Mouse (Mus musculus): ENCODE measurements around the gene Purb. TPM values are rescaled to one million over a fixed set of nuclear protein-coding genes. Genes with fewer than 3 reads are reported as not detected.
"Not testable (repeated sequence)": the region's sequence is repeated elsewhere in the genome, so short reads cannot be mapped to it uniquely, and the experiment has no call there.

The Purb gene
- polyA plus RNA-seq, 1 experiment: 103 TPM

- no peak overlapping the region for H3K4me3 ChIP-seq (ENCODE audit: insufficient read depth, low read length)
- no peaks in the 10 kb centered on the region for H3K4me1 ChIP-seq (ENCODE audit: control insufficient read depth, insufficient read depth, low read length)
- TF ChIP-seq CTCF (IDR thresholded peaks at IDR 0.05; ENCODE audit: extremely low read depth, insufficient read depth, low read length) (no peak), POLR2A (IDR thresholded peaks at IDR 0.05; ENCODE audit: extremely low read depth, insufficient read depth, low read length) (no peak)
- no peak overlapping the region for H3K27ac ChIP-seq (ENCODE audit: insufficient read depth, low read length)
These were observed 19.6 kb downstream of the Purb start for GRCm38 (mm10) chr11:6456083-6456482.

GRCm38 (mm10) chr11:6448155-6448554 is 27.6 kb downstream of the Purb start:
- not testable (repeated sequence) for H3K4me1 ChIP-seq (ENCODE audit: control insufficient read depth, insufficient read depth, low read length); H3K27ac ChIP-seq (ENCODE audit: insufficient read depth, low read length); H3K4me3 ChIP-seq (ENCODE audit: insufficient read depth, low read length)

GRCm38 (mm10) chr11:6447493-6447892 is 28.2 kb downstream of the Purb start:
- TF ChIP-seq POLR2A (IDR thresholded peaks at IDR 0.05; ENCODE audit: extremely low read depth, insufficient read depth, low read length): no peak
- TF ChIP-seq CTCF (IDR thresholded peaks at IDR 0.05; ENCODE audit: extremely low read depth, insufficient read depth, low read length): no peak
- H3K27ac ChIP-seq (ENCODE audit: insufficient read depth, low read length): no peak overlapping the region
- H3K4me3 ChIP-seq (ENCODE audit: insufficient read depth, low read length): no peak overlapping the region
- no peaks in the 10 kb centered on the region; the same call in 1 of the 2 replicates for H3K4me1 ChIP-seq (ENCODE audit: control insufficient read depth, insufficient read depth, low read length)

GRCm38 (mm10) chr11:6445951-6446350 is 29.8 kb downstream of the Purb start:
- no peak overlapping the region for H3K27ac ChIP-seq (ENCODE audit: insufficient read depth, low read length)
- TF ChIP-seq CTCF (IDR thresholded peaks at IDR 0.05; ENCODE audit: extremely low read depth, insufficient read depth, low read length): no peak
- no peak for TF ChIP-seq POLR2A (IDR thresholded peaks at IDR 0.05; ENCODE audit: extremely low read depth, insufficient read depth, low read length)
- H3K4me1 ChIP-seq (ENCODE audit: control insufficient read depth, insufficient read depth, low read length): no peaks in the 10 kb centered on the region; the same call in 1 of the 2 replicates
- H3K4me3 ChIP-seq (ENCODE audit: insufficient read depth, low read length): no peak overlapping the region

GRCm38 (mm10) chr11:6445441-6445840 is 30.3 kb downstream of the Purb start:
- no peak overlapping the region for H3K4me3 ChIP-seq (ENCODE audit: insufficient read depth, low read length)
- TF ChIP-seq CTCF (IDR thresholded peaks at IDR 0.05; ENCODE audit: extremely low read depth, insufficient read depth, low read length): no peak
- TF ChIP-seq POLR2A (IDR thresholded peaks at IDR 0.05; ENCODE audit: extremely low read depth, insufficient read depth, low read length): no peak
- no peaks in the 10 kb centered on the region; the same call in 1 of the 2 replicates for H3K4me1 ChIP-seq (ENCODE audit: control insufficient read depth, insufficient read depth, low read length)
- H3K27ac ChIP-seq (ENCODE audit: insufficient read depth, low read length): no peak overlapping the region

GRCm38 (mm10) chr11:6444077-6444853 is 31.5 kb downstream of the Purb start, which contains the start of gene H2afv:
Gene H2afv (minus strand): TSS chr11:6444443.
- Histone ChIP-seq H3K27ac (ENCODE audit: insufficient read depth, low read length) (peak within 1 kb of the TSS; percentile 95), H3K4me3 (ENCODE audit: insufficient read depth, low read length) (peak within 1 kb of the TSS; percentile 60), H3K4me1 (ENCODE audit: control insufficient read depth, insufficient read depth, low read length) (no peaks in the 10 kb centered on the region; the same call in 1 of the 2 replicates)
- TF ChIP-seq CTCF (IDR thresholded peaks at IDR 0.05; ENCODE audit: extremely low read depth, insufficient read depth, low read length) (no peak), POLR2A (IDR thresholded peaks at IDR 0.05; ENCODE audit: extremely low read depth, insufficient read depth, low read length) (no peak)

GRCm38 (mm10) chr11:6443727-6444076 is 32.0 kb downstream of the Purb start:
- Histone ChIP-seq H3K4me3 (ENCODE audit: insufficient read depth, low read length) (peak overlapping the region; percentile 60), H3K4me1 (ENCODE audit: control insufficient read depth, insufficient read depth, low read length) (no peaks in the 10 kb centered on the region; the same call in 1 of the 2 replicates), H3K27ac (ENCODE audit: insufficient read depth, low read length) (peak overlapping the region; percentile 95; the same call in 1 of the 2 replicates)
- TF ChIP-seq CTCF (IDR thresholded peaks at IDR 0.05; ENCODE audit: extremely low read depth, insufficient read depth, low read length) (no peak), POLR2A (IDR thresholded peaks at IDR 0.05; ENCODE audit: extremely low read depth, insufficient read depth, low read length) (no peak)

- Histone ChIP-seq H3K4me1 (ENCODE audit: control insufficient read depth, insufficient read depth, low read length) (no peaks in the 10 kb centered on the region; the same call in 1 of the 2 replicates), H3K27ac (ENCODE audit: insufficient read depth, low read length) (no peak overlapping the region), H3K4me3 (ENCODE audit: insufficient read depth, low read length) (peak overlapping the region; percentile 60; the same call in 1 of the 2 replicates)
- TF ChIP-seq CTCF (IDR thresholded peaks at IDR 0.05; ENCODE audit: extremely low read depth, insufficient read depth, low read length) (no peak), POLR2A (IDR thresholded peaks at IDR 0.05; ENCODE audit: extremely low read depth, insufficient read depth, low read length) (no peak)
These were observed 32.6 kb downstream of the Purb start for GRCm38 (mm10) chr11:6443102-6443501.

- no peak overlapping the region for H3K4me3 ChIP-seq (ENCODE audit: insufficient read depth, low read length)
- H3K27ac ChIP-seq (ENCODE audit: insufficient read depth, low read length): no peak overlapping the region
These were observed 33.2 kb downstream of the Purb start for GRCm38 (mm10) chr11:6442566-6442965.

GRCm38 (mm10) chr11:6440171-6440570 is 35.5 kb downstream of the Purb start:
- no peak overlapping the region for H3K4me3 ChIP-seq (ENCODE audit: insufficient read depth, low read length)
- no peak for TF ChIP-seq CTCF (IDR thresholded peaks at IDR 0.05; ENCODE audit: extremely low read depth, insufficient read depth, low read length)
- no peak for TF ChIP-seq POLR2A (IDR thresholded peaks at IDR 0.05; ENCODE audit: extremely low read depth, insufficient read depth, low read length)
- H3K27ac ChIP-seq (ENCODE audit: insufficient read depth, low read length): no peak overlapping the region
- no peaks in the 10 kb centered on the region; the same call in 1 of the 2 replicates for H3K4me1 ChIP-seq (ENCODE audit: control insufficient read depth, insufficient read depth, low read length)

More at GRCm38 (mm10) chr11:6442566-6442965, 33.2 kb downstream of the Purb start:
- no peak for TF ChIP-seq POLR2A (IDR thresholded peaks at IDR 0.05; ENCODE audit: extremely low read depth, insufficient read depth, low read length)
- no peak for TF ChIP-seq CTCF (IDR thresholded peaks at IDR 0.05; ENCODE audit: extremely low read depth, insufficient read depth, low read length)
- no peaks in the 10 kb centered on the region; the same call in 1 of the 2 replicates for H3K4me1 ChIP-seq (ENCODE audit: control insufficient read depth, insufficient read depth, low read length)
